Comparison of ENCODE assay signal across 7 mouse cellular contexts in genomic region chr14:76121901-76122662, GRCm38 (mm10). TPM values are rescaled to one million over a fixed set of nuclear protein-coding genes. Genes with fewer than 3 reads are reported as not detected.
A peak's percentile ranks its signal among the peaks of the same experiment; 100 is the strongest.
DNase-seq lines count a peak whose midpoint lies in the region; ATAC-seq and TF ChIP-seq lines count a peak whose summit lies in the region.

No protein-coding gene starts in this region.

- ATAC-seq in CD4-positive, CD25-positive, alpha-beta regulatory T cell, adult 4 months: peak; percentile 69
- ATAC-seq in intestine, embryonic 16.5 days: 0 out of 2 replicates have a peak, but pooled peaks have one; percentile 36
- ATAC-seq in neural tube, embryonic 15.5 days (ENCODE audit: low FRiP score): peak; percentile 72; the same call in 1 of the 2 replicates

- H3K27ac ChIP-seq in intestine, embryonic 16.5 days (ENCODE audit: low read length): no peak overlapping the region
- H3K27ac ChIP-seq in liver, adult 2 months (replicated peaks; ENCODE audit: insufficient read depth, low read depth, low read length): peak overlapping the region; percentile 65
- H3K27ac ChIP-seq in neural tube, embryonic 15.5 days (replicated peaks): no peak overlapping the region

- no peak overlapping the region for H3K4me3 ChIP-seq in intestine, embryonic 16.5 days (ENCODE audit: low read length)
- no peak overlapping the region for H3K4me3 ChIP-seq in liver, adult 2 months (ENCODE audit: insufficient read depth, low read depth, low read length)
- H3K4me3 ChIP-seq in neural tube, embryonic 15.5 days (replicated peaks): no peak overlapping the region

- peaks cover 13% of the 10 kb centered on the region for H3K36me3 ChIP-seq in intestine, embryonic 16.5 days (ENCODE audit: control insufficient read depth, insufficient read depth, low read length)
- peaks cover 50% of the 10 kb centered on the region for H3K36me3 ChIP-seq in liver, adult 2 months (ENCODE audit: control insufficient read depth, insufficient read depth, low read length)
- peaks cover 56% of the 10 kb centered on the region for H3K36me3 ChIP-seq in neural tube, embryonic 15.5 days

- H3K79me2 ChIP-seq in liver, adult 2 months (ENCODE audit: control insufficient read depth, insufficient read depth, low read length): no peaks in the 10 kb centered on the region; the same call in 1 of the 2 replicates

- 55% methylated on average over 6 of the region's 6 CpGs for WGBS in intestine, embryonic 16.5 days
- 58% methylated on average over 6 of the region's 6 CpGs for WGBS in liver, adult 2 months
- 62% methylated on average over 6 of the region's 6 CpGs for WGBS in neural tube, embryonic 15.5 days

- H3K9ac ChIP-seq in intestine, embryonic 16.5 days (ENCODE audit: low read depth, low read length): no peak overlapping the region
- no peak overlapping the region for H3K9ac ChIP-seq in liver, adult 2 months (ENCODE audit: low read depth, low read length)
- H3K9ac ChIP-seq in neural tube, embryonic 15.5 days (replicated peaks): no peak overlapping the region

- H3K4me2 ChIP-seq in intestine, embryonic 16.5 days (ENCODE audit: low read depth, low read length): no peak overlapping the region
- H3K4me2 ChIP-seq in neural tube, embryonic 15.5 days: no peak overlapping the region

- H3K9me3 ChIP-seq in intestine, embryonic 16.5 days (ENCODE audit: control insufficient read depth, low read length): no peaks in the 10 kb centered on the region
- H3K9me3 ChIP-seq in neural tube, embryonic 15.5 days (replicated peaks): no peaks in the 10 kb centered on the region

- no peaks in the 10 kb centered on the region for H3K27me3 ChIP-seq in intestine, embryonic 16.5 days (replicated peaks; ENCODE audit: control insufficient read depth, insufficient read depth, low read length)
- no peaks in the 10 kb centered on the region for H3K27me3 ChIP-seq in liver, adult 2 months (ENCODE audit: control insufficient read depth, insufficient read depth, low read length)
- H3K27me3 ChIP-seq in neural tube, embryonic 15.5 days (replicated peaks): no peaks in the 10 kb centered on the region

- peak; percentile 62 for DNase-seq in MN1 (ENCODE audit: low spot score)
- DNase-seq in cerebellum, adult 9-10 months: peak; percentile 42
- peak; percentile 7 to 12 for DNase-seq in gastrocnemius, adult 8-10 months (ENCODE audit: low spot score in 2 of 2)
- peak; percentile 38 for DNase-seq in liver, adult 2 months (ENCODE audit: extremely low read depth, low read depth, low spot score)

- no peaks in the 10 kb centered on the region for H3K4me1 ChIP-seq in intestine, embryonic 16.5 days (ENCODE audit: control insufficient read depth, insufficient read depth, low read length)
- H3K4me1 ChIP-seq in liver, adult 2 months (ENCODE audit: control insufficient read depth, insufficient read depth, low read length): peaks cover 8% of the 10 kb centered on the region
- H3K4me1 ChIP-seq in neural tube, embryonic 15.5 days: no peaks in the 10 kb centered on the region

- no peak for TF ChIP-seq POLR2A in liver, adult 2 months (IDR thresholded peaks at IDR 0.05; ENCODE audit: extremely low read depth, insufficient read depth, low read length)

- peak; percentile 76 for TF ChIP-seq CTCF in liver, adult 2 months (IDR thresholded peaks at IDR 0.05; ENCODE audit: low read depth, low read length)

RNA-seq across cellular contexts. Expression of gene Nufip1, which starts 11.4 kb away (rescaled TPM):
- 1 to 10 TPM; 6.6 to 8.6 TPM for polyA plus RNA-seq in CD4-positive, CD25-positive, alpha-beta regulatory T cell, adult 4 months (2017; shearing (Covaris generic))
- total RNA-seq in gastrocnemius, adult 8-10 months (2022): 1 to 10 TPM; 3.3 to 4.2 (median 3.7) TPM
- 13.6 and 15.0 TPM in 2 replicates for polyA plus RNA-seq in intestine, embryonic 16.5 days (2015; fragmentation: Nextera tagmentation; extraction: Ambion mirVana)
- total RNA-seq in liver, adult 2 months (2014; rRNA removed): 2.2 and 2.7 TPM in 2 replicates
- polyA plus RNA-seq in liver, adult 2 months (2012; rRNA removed): 1.9 and 2.0 TPM in 2 replicates
- polyA plus RNA-seq in neural tube, embryonic 15.5 days (2015; fragmentation: Nextera tagmentation; extraction: Ambion mirVana): 12.1 and 14.1 TPM in 2 replicates

RNA-seq across cellular contexts. Expression of gene Gpalpp1, which starts 11.5 kb away (rescaled TPM):
- 10 to 100 TPM; 10.7 to 13.2 TPM for polyA plus RNA-seq in CD4-positive, CD25-positive, alpha-beta regulatory T cell, adult 4 months (2017; shearing (Covaris generic))
- 1 to 10 TPM; 5.6 to 6.9 (median 6.3) TPM for total RNA-seq in gastrocnemius, adult 8-10 months (2022)
- 9.0 and 9.8 TPM in 2 replicates for polyA plus RNA-seq in intestine, embryonic 16.5 days (2015; fragmentation: Nextera tagmentation; extraction: Ambion mirVana)
- total RNA-seq in liver, adult 2 months (2014; rRNA removed): 7.0 and 8.6 TPM in 2 replicates
- polyA plus RNA-seq in liver, adult 2 months (2012; rRNA removed): 2.0 and 2.1 TPM in 2 replicates
- polyA plus RNA-seq in neural tube, embryonic 15.5 days (2015; fragmentation: Nextera tagmentation; extraction: Ambion mirVana): 9.5 and 10.0 TPM in 2 replicates

Comparison
In these comparisons a context has a peak if more than half of its experiments do, and no peak if none do; other contexts are left out.
1. DNase-seq: peak in every context shown above with its lines; median percentile 62 in MN1; 42 in cerebellum, adult 9-10 months; 38 in liver, adult 2 months; 10 in gastrocnemius, adult 8-10 months.